Mouse (Mus musculus) bone marrow, adult 2 months (tissue): ENCODE results near the gene Hnrnpll.

Experiments used
- CTCF ChIP-seq: fragments of 200-500 bp; IDR thresholded peaks from 2 replicates; pipeline ENCODE4 v1.5.1; 2011; ENCODE audit warnings: low read length, control low read depth; ENCODE audit not compliant: control insufficient read depth, insufficient read depth
- POLR2A ChIP-seq: fragments of 200-500 bp; IDR thresholded peaks from 2 replicates; pipeline ENCODE4 v1.6.1; 2011; ENCODE audit warnings: low read depth, mild to moderate bottlenecking, control low read depth, low read length, borderline replicate concordance; ENCODE audit not compliant: control insufficient read depth

DNA sequence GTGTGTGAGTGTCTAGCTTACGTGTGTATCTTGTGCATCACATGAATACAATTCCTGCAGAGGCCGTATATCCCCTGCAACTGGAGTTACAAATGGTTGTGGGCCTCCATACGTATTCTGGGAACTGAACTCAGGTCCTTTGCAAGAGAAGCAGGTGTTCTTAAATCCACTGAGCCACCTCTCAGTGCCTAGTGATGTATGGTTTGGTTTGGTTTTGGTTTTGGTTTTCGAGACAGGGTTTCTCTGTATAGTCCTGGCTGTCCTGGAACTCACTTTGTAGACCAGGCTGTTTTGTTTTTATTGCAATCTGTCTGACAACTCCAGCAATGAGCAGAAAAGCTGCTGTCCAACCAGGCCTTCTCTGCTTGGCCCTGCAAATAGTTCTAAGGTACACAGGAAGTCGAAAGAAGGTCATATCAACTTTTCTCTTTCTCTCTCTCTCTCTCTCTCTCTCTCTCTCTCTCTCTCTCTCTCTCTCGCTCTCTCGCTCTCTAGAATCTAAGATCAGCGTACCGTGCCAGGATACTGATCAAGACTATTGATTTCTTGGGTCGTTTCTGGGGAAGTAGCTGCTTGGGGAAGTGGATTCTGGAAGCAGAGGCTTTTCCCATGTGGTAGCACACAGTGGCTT is 43.3 kb upstream of the Hnrnpll start:
- TF ChIP-seq CTCF (no peak), POLR2A (no peak)
